Mouse (Mus musculus) liver, embryonic 13.5 days (tissue): Measurements from ENCODE around the gene Tmem37. TPM values are rescaled to one million over a fixed set of nuclear protein-coding genes. Genes with fewer than 3 reads are reported as not detected.
A peak's percentile ranks its signal among the peaks of the same experiment; 100 is the strongest.

Experiments
- ATAC-seq: fragments of 200-750 bp; cut with Nextera tagmentation; 2 replicates; pipeline ENCODE4 v1.8.0; 2017; ENCODE audit warnings: low read depth, mild to moderate bottlenecking, moderate number of reproducible peaks, moderate library complexity
- DNase-seq: peaks from one replicate; pipeline ENCODE4 v3.0.0; 2022
- H3K27ac ChIP-seq: fragments of 300-500 bp; sonication (generic); 2 replicates; pipeline ENCODE4 v1.5.1; 2015; ENCODE audit warnings: moderate library complexity, mild to moderate bottlenecking, inconsistent platforms
- H3K27me3 ChIP-seq: fragments of 300-500 bp; sonication (generic); 2 replicates; pipeline ENCODE4 v1.6.1; 2015; ENCODE audit warnings: mild to moderate bottlenecking, inconsistent platforms
- H3K36me3 ChIP-seq: fragments of 300-500 bp; sonication (generic); 2 replicates; pipeline ENCODE4 v1.6.1; 2015; ENCODE audit warnings: mild to moderate bottlenecking, inconsistent platforms
- H3K4me1 ChIP-seq: fragments of 300-500 bp; sonication (generic); replicated peaks from 2 replicates; pipeline ENCODE4 v1.6.1; 2015; ENCODE audit warnings: inconsistent platforms
- H3K4me2 ChIP-seq: fragments of 300-500 bp; sonication (generic); 2 replicates; pipeline ENCODE4 v1.6.1; 2015; ENCODE audit warnings: inconsistent platforms, mild to moderate bottlenecking, moderate library complexity
- H3K4me3 ChIP-seq: fragments of 300-500 bp; sonication (generic); replicated peaks from 2 replicates; pipeline ENCODE4 v1.5.1; 2015; ENCODE audit warnings: mild to moderate bottlenecking, inconsistent platforms
- H3K9ac ChIP-seq: fragments of 300-500 bp; sonication (generic); 2 replicates; pipeline ENCODE4 v1.6.1; 2015; ENCODE audit warnings: mild to moderate bottlenecking, inconsistent platforms
- H3K9me3 ChIP-seq: fragments of 300-500 bp; sonication (generic); replicated peaks from 2 replicates; pipeline ENCODE4 v1.6.1; 2016; ENCODE audit warnings: inconsistent platforms
- WGBS: fragments of 180-500 bp; shearing (Covaris S2); methylation state at CpG from one replicate; pipeline ENCODE4 v1.1.7; 2015; ENCODE audit not compliant: insufficient replicate concordance; 5-methylcytosine and 5-hydroxymethylcytosine counted together
- polyA plus RNA-seq: library from polyadenylated mRNA; unstranded; fragments of >200 nt; fragmentation: Nextera tagmentation; extraction: Ambion mirVana; gene quantifications from 2 replicates; pipeline ENCODE4 v1.2.1, GENCODE M21; 2015

Tmem37 gene
- polyA plus RNA-seq, 1 experiment from 2014 or later, result 52.5 TPM

DNA sequence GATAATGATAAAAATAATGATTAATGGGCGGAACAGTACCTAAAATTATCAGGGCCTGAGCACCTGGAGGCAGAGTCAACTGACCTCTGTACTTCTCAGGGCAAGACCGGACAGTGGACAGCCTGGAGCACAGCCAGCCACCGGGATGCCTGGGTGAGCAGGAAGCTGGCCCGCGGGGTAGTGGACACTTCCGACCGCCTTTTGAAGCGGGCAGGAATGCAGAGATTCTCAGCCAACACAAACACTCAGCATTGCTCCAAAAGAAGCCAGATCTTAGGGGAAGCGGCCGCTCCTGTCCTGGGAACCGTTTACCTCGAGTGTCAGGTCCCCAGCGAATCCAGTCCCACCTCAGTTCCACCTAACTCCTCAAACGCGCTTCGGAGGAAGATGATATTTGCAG is 974 bp downstream of the Tmem37 start:
- H3K27me3 ChIP-seq, result peaks cover 21% of the 10 kb centered on the region
- whole genome bisulfite sequencing, result 10% methylated on average over 16 of the region's 16 CpGs
- 0 out of 2 replicates have a peak, but pooled peaks cover 2% of the 10 kb centered on the region for H3K36me3 ChIP-seq
- peak overlapping the region; percentile 55; the same call in 1 of the 2 replicates for H3K9ac ChIP-seq
- H3K4me1 ChIP-seq, result peaks cover 31% of the 10 kb centered on the region; the same call in 1 of the 2 replicates
- peak overlapping the region; percentile 51 for H3K4me3 ChIP-seq
- ATAC-seq (peak; percentile 30; the same call in 1 of the 2 replicates), DNase-seq (no peak)
- H3K9me3 ChIP-seq, result no peaks in the 10 kb centered on the region
- H3K4me2 ChIP-seq, result peak overlapping the region; percentile 62
- H3K27ac ChIP-seq, result peak overlapping the region; percentile 64

GRCm38 (mm10) chr1:120071133-120071532 is 2.7 kb downstream of the Tmem37 start:
- H3K4me1 ChIP-seq, result peaks cover 35% of the 10 kb centered on the region; the same call in 1 of the 2 replicates
- ATAC-seq, result no peak
- 69% methylated on average over 4 of the region's 4 CpGs for WGBS
- no peak overlapping the region for H3K9ac ChIP-seq
- 0 out of 2 replicates have a peak, but pooled peaks cover 6% of the 10 kb centered on the region for H3K36me3 ChIP-seq
- no peak overlapping the region for H3K27ac ChIP-seq
- peaks cover 21% of the 10 kb centered on the region for H3K27me3 ChIP-seq
- no peak for DNase-seq
- no peaks in the 10 kb centered on the region for H3K9me3 ChIP-seq
- no peak overlapping the region for H3K4me2 ChIP-seq
- H3K4me3 ChIP-seq, result no peak overlapping the region

DNA sequence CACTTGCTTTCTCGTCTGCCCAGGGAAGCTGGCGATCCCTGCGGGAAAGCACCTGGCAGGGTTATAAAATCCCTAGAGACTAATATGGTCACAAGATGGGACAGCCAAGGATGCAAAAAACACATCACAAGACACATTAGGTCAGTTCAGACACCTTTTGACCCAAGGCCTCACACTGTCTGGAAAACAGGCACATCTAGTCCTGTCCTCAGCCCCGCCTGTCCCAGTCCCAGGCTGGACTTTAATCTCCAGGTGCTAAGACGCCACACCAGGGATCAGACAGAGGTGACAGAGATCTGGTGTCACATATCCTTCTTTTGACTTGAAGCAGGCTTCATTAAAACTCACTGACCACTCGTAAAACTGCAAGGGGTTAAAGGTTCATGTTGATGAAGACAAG is 3.7 kb downstream of the Tmem37 start:
- peaks cover 40% of the 10 kb centered on the region for H3K4me1 ChIP-seq
- WGBS, result 65% methylated on average over 6 of the region's 6 CpGs
- ATAC-seq, result no peak
- H3K27me3 ChIP-seq, result peaks cover 21% of the 10 kb centered on the region
- no peaks in the 10 kb centered on the region for H3K9me3 ChIP-seq
- H3K27ac ChIP-seq, result no peak overlapping the region
- H3K9ac ChIP-seq, result no peak overlapping the region
- no peak for DNase-seq
- 0 out of 2 replicates have a peak, but pooled peaks cover 6% of the 10 kb centered on the region for H3K36me3 ChIP-seq
- H3K4me3 ChIP-seq, result no peak overlapping the region
- no peak overlapping the region for H3K4me2 ChIP-seq

GRCm38 (mm10) chr1:120069120-120069519 is 4.8 kb downstream of the Tmem37 start:
- Histone ChIP-seq H3K4me2 (no peak overlapping the region), H3K27ac (no peak overlapping the region), H3K9ac (no peak overlapping the region), H3K4me3 (no peak overlapping the region), H3K4me1 (peaks cover 45% of the 10 kb centered on the region), H3K36me3 (0 out of 2 replicates have a peak, but pooled peaks cover 6% of the 10 kb centered on the region), H3K27me3 (peaks cover 17% of the 10 kb centered on the region), H3K9me3 (no peaks in the 10 kb centered on the region)
- no peak for DNase-seq
- WGBS, result 58% methylated on average over 5 of the region's 5 CpGs
- ATAC-seq, result no peak

DNA sequence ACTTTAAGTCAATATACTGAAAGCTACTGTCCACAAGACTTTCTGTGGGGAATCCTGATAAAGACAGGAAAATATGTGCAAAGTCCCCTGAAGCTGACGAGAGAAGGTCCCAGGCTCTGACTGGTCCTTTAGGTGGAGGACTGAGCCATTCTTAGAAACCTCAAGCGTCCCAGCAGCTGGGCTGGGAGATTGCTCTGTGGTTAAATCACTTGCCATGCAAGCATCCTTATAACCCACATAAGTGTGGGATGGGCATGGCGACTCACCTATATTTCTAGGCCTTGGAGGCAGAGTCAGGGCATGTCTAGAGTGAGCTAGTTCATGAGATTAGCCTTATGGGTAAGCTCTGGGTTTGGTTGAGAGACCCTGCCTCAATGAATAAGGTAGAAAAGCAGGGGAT is 7.2 kb downstream of the Tmem37 start:
- DNase-seq (no peak), ATAC-seq (no peak)
- peak overlapping the region; percentile 39; the same call in 1 of the 2 replicates for H3K27ac ChIP-seq
- 0 out of 2 replicates have a peak, but pooled peaks cover 6% of the 10 kb centered on the region for H3K36me3 ChIP-seq
- H3K4me2 ChIP-seq, result no peak overlapping the region
- H3K4me3 ChIP-seq, result no peak overlapping the region
- no peak overlapping the region for H3K9ac ChIP-seq
- WGBS, result 43% methylated on average over 3 of the region's 3 CpGs
- no peaks in the 10 kb centered on the region for H3K27me3 ChIP-seq
- H3K4me1 ChIP-seq, result peaks cover 42% of the 10 kb centered on the region
- H3K9me3 ChIP-seq, result no peaks in the 10 kb centered on the region

DNA sequence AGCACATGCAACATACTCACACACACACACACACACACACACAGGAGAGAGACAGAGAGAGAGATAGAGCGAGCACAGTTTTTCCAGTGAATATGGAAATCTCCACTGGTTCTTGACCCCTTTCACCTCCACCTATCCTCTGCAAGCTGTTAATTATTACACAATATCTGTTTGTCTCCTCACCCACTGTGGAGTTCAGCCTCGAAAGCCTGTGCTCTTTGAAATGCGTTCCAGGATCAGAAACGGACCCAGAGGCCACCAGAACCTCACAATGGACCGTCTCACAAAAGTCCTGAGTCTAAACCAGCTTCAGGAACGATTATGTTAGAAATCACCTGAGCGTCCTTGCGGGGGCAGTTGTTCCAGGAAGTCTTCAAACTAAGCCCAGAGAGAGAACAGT is 7.7 kb downstream of the Tmem37 start:
- Histone ChIP-seq H3K27me3 (no peaks in the 10 kb centered on the region), H3K9ac (no peak overlapping the region), H3K4me3 (no peak overlapping the region), H3K36me3 (0 out of 2 replicates have a peak, but pooled peaks cover 6% of the 10 kb centered on the region), H3K4me1 (peaks cover 37% of the 10 kb centered on the region), H3K4me2 (no peak overlapping the region), H3K9me3 (no peaks in the 10 kb centered on the region), H3K27ac (peak overlapping the region; percentile 39; the same call in 1 of the 2 replicates)
- DNase-seq, result no peak
- WGBS, result 59% methylated on average over 8 of the region's 8 CpGs
- peak; percentile 35 for ATAC-seq

GRCm38 (mm10) chr1:120064036-120064682 is 9.7 kb downstream of the Tmem37 start:
- Histone ChIP-seq H3K4me3 (no peak overlapping the region), H3K27me3 (no peaks in the 10 kb centered on the region), H3K4me2 (no peak overlapping the region), H3K27ac (peak overlapping the region; percentile 70), H3K9me3 (no peaks in the 10 kb centered on the region), H3K4me1 (peaks cover 23% of the 10 kb centered on the region), H3K9ac (no peak overlapping the region), H3K36me3 (0 out of 2 replicates have a peak, but pooled peaks cover 6% of the 10 kb centered on the region)
- ATAC-seq, result peak; percentile 40
- 73% methylated on average over 11 of the region's 11 CpGs for WGBS
- DNase-seq, result no peak

- Histone ChIP-seq H3K4me2 (no peak overlapping the region), H3K4me1 (peaks cover 23% of the 10 kb centered on the region), H3K9me3 (no peaks in the 10 kb centered on the region), H3K36me3 (no peaks in the 10 kb centered on the region), H3K4me3 (no peak overlapping the region), H3K27ac (no peak overlapping the region), H3K27me3 (no peaks in the 10 kb centered on the region), H3K9ac (no peak overlapping the region)
- no peak for ATAC-seq
- WGBS, result 65% methylated on average over 7 of the region's 7 CpGs
- DNase-seq, result no peak
Measured at GRCm38 (mm10) chr1:120062231-120062630, 11.6 kb downstream of the Tmem37 start.

DNA sequence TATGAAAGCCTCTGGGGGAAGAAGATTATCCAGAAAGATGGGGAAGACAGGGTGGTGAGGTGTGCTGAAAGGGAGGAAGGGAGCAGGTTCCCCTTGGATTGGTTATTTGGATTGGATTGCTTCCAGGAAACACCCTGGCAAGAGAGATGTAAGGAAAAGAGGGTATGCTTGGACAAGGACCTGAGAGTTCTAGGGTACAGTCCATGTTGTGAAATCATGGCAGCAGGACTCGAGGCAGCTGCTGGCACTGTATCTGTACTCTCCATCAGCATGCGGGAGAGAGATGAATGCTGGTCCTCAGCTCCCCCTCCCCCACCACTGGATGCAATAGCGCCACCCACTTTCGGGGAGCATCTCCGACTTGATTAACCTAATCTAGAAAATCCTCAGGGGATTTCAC is 13.2 kb downstream of the Tmem37 start:
- Histone ChIP-seq H3K9me3 (no peaks in the 10 kb centered on the region), H3K36me3 (no peaks in the 10 kb centered on the region), H3K4me1 (peaks cover 16% of the 10 kb centered on the region), H3K9ac (no peak overlapping the region), H3K4me2 (no peak overlapping the region), H3K27ac (no peak overlapping the region), H3K4me3 (no peak overlapping the region), H3K27me3 (no peaks in the 10 kb centered on the region)
- WGBS, result 66% methylated on average over 5 of the region's 5 CpGs
- no peak for ATAC-seq
- no peak for DNase-seq

- Histone ChIP-seq H3K4me1 (no peaks in the 10 kb centered on the region; the same call in none of the 2 replicates), H3K4me2 (no peak overlapping the region), H3K9ac (no peak overlapping the region), H3K36me3 (no peaks in the 10 kb centered on the region), H3K27ac (no peak overlapping the region), H3K4me3 (no peak overlapping the region), H3K27me3 (no peaks in the 10 kb centered on the region), H3K9me3 (no peaks in the 10 kb centered on the region)
- WGBS, result 66% methylated on average over 8 of the region's 8 CpGs
- ATAC-seq (no peak), DNase-seq (no peak)
Measured at GRCm38 (mm10) chr1:120057674-120058430, 16.0 kb downstream of the Tmem37 start.

DNA sequence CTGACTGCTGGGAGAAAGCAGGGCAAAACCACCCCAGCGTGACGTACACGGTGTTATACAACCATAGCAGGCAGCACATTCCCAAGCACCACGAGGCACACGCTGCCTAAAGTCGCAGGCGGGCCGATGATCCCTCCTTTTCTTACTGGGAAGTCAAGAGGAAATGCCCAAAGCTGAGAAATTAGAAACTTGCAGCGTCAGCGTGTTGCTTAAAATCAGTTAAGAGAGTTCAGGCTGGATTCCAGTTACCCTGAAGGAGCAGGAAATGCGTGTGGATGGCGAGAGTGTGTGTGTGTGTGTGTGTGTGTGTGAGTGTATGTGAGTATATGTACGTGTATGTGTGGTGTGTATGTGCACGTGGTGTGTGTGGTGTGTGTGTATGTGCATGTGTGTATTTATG is 16.8 kb downstream of the Tmem37 start:
- no peak for DNase-seq
- WGBS, result 51% methylated on average over 14 of the region's 14 CpGs

More for the DNA sequence above, 16.8 kb downstream of the Tmem37 start:
- no peaks in the 10 kb centered on the region; the same call in none of the 2 replicates for H3K4me1 ChIP-seq
- no peaks in the 10 kb centered on the region for H3K27me3 ChIP-seq
- H3K36me3 ChIP-seq, result no peaks in the 10 kb centered on the region
- no peak overlapping the region for H3K27ac ChIP-seq
- no peak for ATAC-seq
- H3K9me3 ChIP-seq, result no peaks in the 10 kb centered on the region
- no peak overlapping the region for H3K4me2 ChIP-seq
- no peak overlapping the region for H3K4me3 ChIP-seq
- no peak overlapping the region for H3K9ac ChIP-seq
